Mouse (Mus musculus) neural tube, embryonic 10.5 days (tissue): Measurements from ENCODE around the gene Opcml.

Source experiments
- DNase-seq: peaks from one replicate; pipeline ENCODE4 v3.0.0-alpha.2; 2017; ENCODE audit warnings: low spot score; ENCODE audit errors: extremely low spot score

Opcml gene

DNA sequence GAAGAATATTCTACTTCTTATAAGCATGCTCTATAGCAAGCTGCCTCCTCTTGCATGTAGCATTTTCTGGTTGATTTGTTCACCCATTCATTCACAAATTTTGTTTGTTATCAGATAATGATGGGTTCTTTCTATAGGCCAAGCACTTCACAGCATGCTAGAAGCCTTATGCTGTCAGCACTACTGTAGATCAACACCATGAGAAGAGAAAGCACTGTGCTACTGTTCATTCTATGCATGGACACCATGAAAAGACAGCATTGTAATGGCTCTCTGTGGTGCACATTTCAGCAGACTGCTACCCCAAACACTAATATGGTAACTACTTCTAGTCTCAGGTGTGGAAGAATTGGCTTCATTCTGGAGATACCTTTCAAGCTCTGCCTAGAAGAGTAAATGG is 527.3 kb downstream of the Opcml start:
- no peak for DNase-seq

DNA sequence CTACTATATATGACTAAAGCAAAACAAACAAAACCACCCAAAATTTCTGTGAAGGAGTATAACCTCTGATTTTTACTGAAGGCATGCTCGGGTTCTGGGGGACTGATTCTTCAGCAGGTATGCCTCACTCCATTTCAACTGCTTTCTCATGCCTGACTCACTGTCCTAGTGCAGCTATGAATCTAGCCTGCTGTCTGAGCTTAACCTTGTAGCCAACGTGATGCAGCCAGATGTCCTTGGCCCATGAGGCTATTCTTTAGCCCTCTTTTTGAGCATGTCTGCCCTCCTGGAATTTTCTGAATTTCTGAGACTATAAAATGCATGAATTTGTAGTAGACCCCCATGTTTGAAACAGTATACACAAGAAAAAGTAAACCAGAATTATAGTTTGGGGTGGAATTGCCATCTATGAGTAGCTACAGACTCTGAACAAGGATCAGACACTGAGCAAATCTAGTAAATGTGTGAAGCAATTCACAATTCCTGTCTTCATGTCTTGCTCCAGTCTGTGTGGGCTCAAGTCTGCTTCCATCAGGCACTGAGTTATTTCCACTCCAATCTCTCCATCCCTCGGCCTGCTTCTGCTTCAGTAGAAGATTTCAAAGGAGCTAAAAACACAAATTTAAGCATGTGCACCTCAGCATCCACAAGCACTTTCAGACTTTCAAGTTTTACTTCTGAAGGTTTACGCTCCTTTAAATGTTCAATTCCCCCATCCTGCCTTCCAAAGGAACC is 528.6 kb downstream of the Opcml start:
- DNase-seq = no peak

GRCm38 (mm10) chr9:28319802-28320201 is 529.2 kb downstream of the Opcml start:
- DNase-seq = no peak

DNA sequence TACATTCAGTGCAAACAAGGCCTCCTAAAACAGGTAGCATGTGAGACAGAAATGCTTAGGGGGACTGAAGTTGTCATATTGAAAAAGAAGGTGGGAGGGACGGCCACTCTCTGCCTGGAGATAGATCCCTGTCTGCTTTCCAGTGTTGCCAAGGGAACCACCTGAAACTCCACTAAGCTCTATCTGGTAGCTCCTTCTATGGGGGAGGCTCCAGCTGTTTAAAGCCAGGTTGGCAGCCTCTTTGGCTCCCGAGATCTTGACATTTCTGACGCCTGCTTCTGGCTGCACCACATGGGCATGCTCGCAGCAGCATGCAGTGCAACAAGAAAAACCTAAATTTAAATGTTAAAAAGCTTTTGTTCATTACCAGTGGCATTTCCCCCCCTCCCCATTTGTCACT is 537.4 kb downstream of the Opcml start:
- no peak for DNase-seq

DNA sequence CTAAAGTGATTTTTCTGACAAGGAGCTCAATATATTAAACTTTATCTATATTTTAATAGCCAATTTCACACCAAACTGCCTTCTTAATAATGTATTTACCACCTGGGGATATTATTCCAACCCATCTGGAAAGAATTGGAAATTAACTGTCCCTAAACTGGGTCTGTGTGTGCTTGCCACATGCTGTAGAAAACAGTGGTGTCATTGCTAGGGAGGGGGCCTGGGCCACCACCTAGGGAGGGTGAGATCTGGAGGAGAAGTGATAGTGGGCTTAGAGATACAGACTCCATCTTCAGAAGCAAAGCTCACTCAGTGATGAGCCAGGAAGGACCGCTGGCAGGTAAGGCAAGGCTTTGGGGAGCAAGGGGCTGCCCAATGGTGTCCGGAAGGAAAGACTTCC is 537.9 kb downstream of the Opcml start:
- no peak for DNase-seq

DNA sequence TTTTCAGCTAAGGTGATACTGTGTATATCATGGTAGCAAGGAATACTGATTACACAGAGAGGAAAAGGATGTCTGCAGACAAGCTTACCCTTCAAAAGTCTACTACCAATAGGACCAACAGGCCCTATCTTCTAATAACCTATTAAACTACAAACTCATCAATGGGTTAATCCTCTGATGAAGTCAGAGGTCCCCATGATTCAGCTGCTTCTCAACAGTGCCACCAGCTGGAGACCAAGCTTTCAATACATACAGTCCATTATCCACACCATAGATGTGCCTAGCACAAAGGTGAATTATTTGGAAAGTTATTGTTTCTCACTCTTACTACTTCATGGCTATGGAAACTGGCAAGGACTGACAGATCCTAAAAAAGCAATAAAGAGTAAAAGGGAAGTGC is 538.9 kb downstream of the Opcml start:
- no peak for DNase-seq

GRCm38 (mm10) chr9:28336511-28337208 is 546.1 kb downstream of the Opcml start:
- DNase-seq = no peak

DNA sequence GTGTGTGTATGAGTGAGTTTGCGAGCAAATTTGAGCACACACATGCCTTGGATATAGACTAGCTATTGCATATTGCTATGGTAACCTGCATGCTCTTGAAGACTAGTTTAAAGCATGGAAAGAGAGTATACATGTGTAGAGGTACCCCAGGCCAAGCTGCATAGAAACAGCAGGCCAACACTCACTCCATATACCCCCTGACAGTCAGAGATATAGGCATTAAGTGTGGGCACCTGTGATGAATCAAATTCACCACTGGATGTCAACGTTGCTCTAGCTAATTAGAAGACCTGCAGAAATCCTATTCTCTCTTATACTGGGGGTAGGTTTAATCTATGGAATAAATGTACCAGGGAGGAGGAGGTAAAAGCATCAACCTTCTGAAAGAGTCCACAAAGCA is 547.3 kb downstream of the Opcml start:
- no peak for DNase-seq

DNA sequence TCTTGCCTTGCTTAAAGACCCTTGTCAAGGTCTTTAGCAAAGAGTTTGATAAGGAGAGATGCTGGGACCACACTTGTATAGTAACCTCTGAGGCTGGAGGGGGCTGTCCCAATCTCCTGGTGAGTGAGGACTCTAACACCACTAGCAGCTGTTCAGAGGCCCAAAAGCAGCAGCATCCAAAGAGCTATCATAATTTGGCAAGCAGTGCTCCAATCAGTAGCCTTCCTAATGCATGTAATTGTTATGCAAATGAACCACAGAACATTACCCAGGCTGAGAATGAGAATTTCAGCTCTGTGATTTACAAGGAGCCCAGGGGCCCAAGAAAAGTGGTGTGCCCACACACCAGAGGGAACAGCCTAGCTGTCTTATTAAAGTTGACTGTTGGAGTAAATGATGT is 564.4 kb downstream of the Opcml start:
- DNase-seq = no peak

DNA sequence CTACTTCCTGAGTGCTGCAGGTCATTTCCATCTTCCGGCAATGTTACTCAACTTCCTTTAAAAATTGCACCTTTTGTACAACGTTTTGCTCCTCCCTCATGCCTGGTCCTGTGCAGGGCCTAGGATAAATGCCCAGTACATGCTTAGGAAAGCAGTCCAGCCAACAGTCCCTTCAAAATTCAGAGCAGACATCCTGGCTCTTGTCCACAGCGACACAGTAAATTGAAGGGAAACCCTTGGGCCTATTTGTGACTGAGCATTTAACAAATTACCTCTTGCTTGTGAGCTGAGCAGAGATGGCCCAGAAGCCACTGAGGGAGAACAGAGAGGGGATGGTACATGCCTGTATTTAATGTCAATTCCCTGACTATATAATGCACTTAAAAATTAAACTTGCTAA is 567.4 kb downstream of the Opcml start:
- DNase-seq = no peak

DNA sequence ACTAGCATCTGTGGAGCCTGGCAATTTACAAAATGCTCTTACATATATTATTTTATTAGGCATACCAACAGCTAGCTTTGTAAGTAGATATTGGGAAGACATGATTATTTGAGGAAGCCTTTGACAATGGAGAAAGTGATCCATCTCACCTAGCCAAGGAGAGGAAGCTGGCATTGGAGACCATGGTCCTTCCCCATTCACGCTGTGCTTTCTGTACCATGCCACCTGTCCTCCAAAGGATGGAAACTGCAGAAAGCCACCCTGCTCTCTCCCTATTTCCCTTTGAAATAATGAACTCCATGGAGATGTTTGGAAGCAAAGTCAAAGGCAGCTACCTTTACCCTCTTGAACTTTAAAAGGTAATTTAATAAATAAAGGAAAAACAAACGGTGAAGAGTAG is 570.1 kb downstream of the Opcml start:
- DNase-seq = no peak

GRCm38 (mm10) chr9:28364473-28365159 is 574.0 kb downstream of the Opcml start:
- DNase-seq = no peak

GRCm38 (mm10) chr9:28365160-28365473 is 574.5 kb downstream of the Opcml start:
- no peak for DNase-seq

GRCm38 (mm10) chr9:28386527-28387175 is 596.1 kb downstream of the Opcml start:
- no peak for DNase-seq

DNA sequence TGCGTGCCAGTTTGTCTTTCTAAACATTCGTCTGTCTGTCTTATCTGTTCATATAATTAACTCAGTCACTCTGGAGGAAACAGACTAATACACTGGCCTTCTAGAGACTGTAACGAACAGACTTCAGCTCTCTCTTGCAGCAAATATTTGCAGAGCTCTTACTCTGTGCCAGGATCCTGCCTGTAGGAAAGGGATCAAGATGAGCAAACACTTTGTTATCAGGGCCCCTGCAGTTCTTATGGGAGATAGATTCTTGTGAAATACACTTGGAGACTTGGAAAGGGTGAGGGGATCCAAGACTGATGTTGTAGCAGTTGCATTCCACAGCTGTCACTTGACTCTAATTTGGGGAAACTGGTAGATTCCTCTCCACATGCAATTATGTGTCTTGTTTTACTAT is 604.6 kb downstream of the Opcml start:
- DNase-seq = no peak

GRCm38 (mm10) chr9:28395638-28396037 is 605.1 kb downstream of the Opcml start:
- DNase-seq = no peak

- DNase-seq = peak; percentile 72
These were observed 612.4 kb downstream of the Opcml start for GRCm38 (mm10) chr9:28402770-28403650.

GRCm38 (mm10) chr9:28403831-28404562 is 613.4 kb downstream of the Opcml start:
- peak; percentile 73 for DNase-seq

- no peak for DNase-seq
These were observed 614.0 kb downstream of the Opcml start for GRCm38 (mm10) chr9:28404616-28405015.

- no peak for DNase-seq
These were observed 615.2 kb downstream of the Opcml start for GRCm38 (mm10) chr9:28405816-28406215.
